Comparison of ENCODE assay signal across 10 mouse cellular contexts in the genomic region with DNA sequence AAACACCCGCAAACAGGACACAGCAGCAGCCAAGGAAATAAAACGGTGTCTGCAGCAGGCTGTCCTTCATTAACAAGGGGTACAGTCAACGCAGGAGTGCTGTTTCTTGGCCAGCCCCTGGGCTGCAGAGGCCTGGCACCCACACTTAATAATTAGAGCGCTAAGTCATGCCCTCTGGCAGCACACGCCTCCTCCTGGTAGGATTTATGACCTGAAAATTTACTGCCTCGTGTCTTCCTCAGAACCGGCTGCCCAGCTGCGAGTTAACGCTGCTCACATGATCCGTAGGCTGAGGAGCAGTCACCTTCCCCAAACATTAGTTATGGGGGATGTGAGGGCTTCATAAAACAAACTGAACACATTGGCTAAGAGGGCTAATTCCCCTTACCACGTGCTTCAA. TPM values are rescaled to one million over a fixed set of nuclear protein-coding genes. Genes with fewer than 3 reads are reported as not detected.
A peak's percentile ranks its signal among the peaks of the same experiment; 100 is the strongest.
DNase-seq lines count a peak whose midpoint lies in the region; ATAC-seq and TF ChIP-seq lines count a peak whose summit lies in the region.
"Had no signal": no experiment of that assay in that cellular context is flagged by ENCODE, and none has a peak within 500 bp of the region (broad histone marks: within the 10 kb centered on the region; RNA-seq: fewer than 3 reads in every experiment).

No protein-coding gene starts in this region.

- TF ChIP-seq CTCF in left cerebral cortex, adult 2 months (IDR thresholded peaks at IDR 0.05) = no peak; the same call in 1 of the 2 replicates

- 0 out of 2 replicates have a peak overlapping the region, but pooled peaks have one; percentile 25 for H3K4me2 ChIP-seq in neural tube, embryonic 12.5 days (replicated peaks)
- H3K4me2 ChIP-seq: embryonic facial prominence, embryonic 13.5 days had no signal

- peak; percentile 76 for DNase-seq in gastrocnemius, adult 18-20 months (ENCODE audit: low spot score)
- no peak for DNase-seq in gastrocnemius, postnatal 10 days
- DNase-seq in neural tube, embryonic 10.5 days (ENCODE audit: extremely low spot score, low spot score) = no peak
- DNase-seq in kidney, postnatal 4 days = peak; percentile 49 to 64
- no peak for DNase-seq in left cerebral cortex, adult 2 months (ENCODE audit: extremely low spot score in 1 of 2, low spot score in 2 of 2)
- no peak for DNase-seq in ovary, postnatal 36 days (ENCODE audit: low spot score)
- no peak for DNase-seq in heart, adult 9 months (ENCODE audit: low spot score in 2 of 2)

- H3K27ac ChIP-seq in neural tube, embryonic 12.5 days = peak overlapping the region; percentile 0; the same call in 1 of the 2 replicates
- H3K27ac ChIP-seq in left cerebral cortex, adult 2 months = no peak overlapping the region
- H3K27ac ChIP-seq: embryonic facial prominence, embryonic 13.5 days; hindbrain, postnatal 0 days had no signal

- 0 out of 2 replicates have a peak overlapping the region, but pooled peaks have one; percentile 13 for H3K9ac ChIP-seq in neural tube, embryonic 12.5 days
- H3K9ac ChIP-seq: embryonic facial prominence, embryonic 13.5 days had no signal

- peaks cover 47% of the 10 kb centered on the region for H3K36me3 ChIP-seq in neural tube, embryonic 12.5 days

- H3K4me1 ChIP-seq in neural tube, embryonic 12.5 days = peaks cover 51% of the 10 kb centered on the region

- H3K27me3 ChIP-seq in neural tube, embryonic 12.5 days (replicated peaks) = no peaks in the 10 kb centered on the region
- H3K27me3 ChIP-seq: embryonic facial prominence, embryonic 13.5 days had no signal

- WGBS in neural tube, embryonic 12.5 days = 12% methylated on average over 11 of the region's 11 CpGs

- no peaks in the 10 kb centered on the region for H3K9me3 ChIP-seq in neural tube, embryonic 12.5 days
- H3K9me3 ChIP-seq: embryonic facial prominence, embryonic 13.5 days had no signal

- intact Hi-C loops in left cerebral cortex, adult 2 months (cut with DNase I) = loop anchor here (5.0 kb wide), 1 partner anchor 174 kb away; a partner anchor contains a TSS

- ATAC-seq in neural tube, embryonic 12.5 days (ENCODE audit: low FRiP score, low read depth) = no peak
- ATAC-seq: hindbrain, postnatal 0 days had no signal

- no peak overlapping the region for H3K4me3 ChIP-seq in neural tube, embryonic 12.5 days
- H3K4me3 ChIP-seq in left cerebral cortex, adult 2 months = no peak overlapping the region
- H3K4me3 ChIP-seq: embryonic facial prominence, embryonic 13.5 days had no signal

RNA-seq across cellular contexts. Expression of a gene that starts 3.5 kb away (rescaled TPM):
- 10 to 100 TPM; 20.6 to 21.9 TPM for total RNA-seq in gastrocnemius, adult 18-20 months (2021)
- total RNA-seq in gastrocnemius, postnatal 10 days (2021) = 10 to 100 TPM; 23.2 to 30.1 TPM
- 33.1 and 34.5 TPM in 2 replicates for polyA plus RNA-seq in neural tube, embryonic 12.5 days (2016; fragmentation: Nextera tagmentation; extraction: Ambion mirVana)
- total RNA-seq in left cerebral cortex, adult 2 months (2021) = 10 to 100 TPM; 45.3 to 45.7 TPM

RNA-seq across cellular contexts. Expression of a gene that starts 33.2 kb away (rescaled TPM):
- 10 to 100 TPM; 29.8 to 66.9 TPM for total RNA-seq in gastrocnemius, adult 18-20 months (2021)
- 10 to 100 TPM; 63.5 to 81.2 TPM for total RNA-seq in gastrocnemius, postnatal 10 days (2021)
- polyA plus RNA-seq in neural tube, embryonic 12.5 days (2016; fragmentation: Nextera tagmentation; extraction: Ambion mirVana) = 0.18 and 0.38 TPM in 2 replicates
- total RNA-seq in left cerebral cortex, adult 2 months (2021) = under 1 TPM; 0.38 to 0.47 TPM
- total RNA-seq: hindbrain, postnatal 0 days had no signal

Comparison
In these comparisons a context has a peak if more than half of its experiments do, and no peak if none do; other contexts are left out.
1. DNase-seq: peak in gastrocnemius, adult 18-20 months (single experiment) and kidney, postnatal 4 days (2 of 2); none in gastrocnemius, postnatal 10 days (single experiment), neural tube, embryonic 10.5 days (single experiment), left cerebral cortex, adult 2 months (0 of 2), ovary, postnatal 36 days (single experiment) and heart, adult 9 months (0 of 2).
2. RNA of a gene that starts 33.2 kb away (total RNA-seq): 63.5 to 81.2 TPM in gastrocnemius, postnatal 10 days and 29.8 to 66.9 TPM in gastrocnemius, adult 18-20 months; 0.38 to 0.47 TPM in left cerebral cortex, adult 2 months; every median in the first group is over 10 times any median in the second.